In the genomic region with DNA sequence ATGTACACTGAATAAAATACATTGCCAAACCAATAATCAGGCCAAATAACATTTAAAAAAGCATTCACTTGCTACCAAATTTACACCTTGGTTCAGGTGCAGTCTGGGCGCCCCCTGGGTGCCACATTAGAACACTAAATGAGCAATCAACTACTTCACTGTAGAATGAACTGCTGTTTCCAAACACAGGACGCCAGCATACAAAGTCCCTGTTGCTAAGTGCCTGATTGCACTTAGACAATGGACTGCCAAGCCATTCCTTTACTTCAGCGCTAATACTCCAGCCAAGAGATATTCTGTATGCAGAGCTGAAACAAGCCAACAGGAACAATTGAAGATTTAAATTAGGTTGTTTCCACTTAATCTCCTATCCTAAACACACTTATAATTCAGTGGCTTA, we compare ENCODE assay signal across 16 mouse cellular contexts.
DNase-seq lines count a peak whose midpoint lies in the region; ATAC-seq lines count a peak whose summit lies in the region.
"Had no signal": no experiment of that assay in that cellular context is flagged by ENCODE, and none has a peak within 500 bp of the region (broad histone marks: within the 10 kb centered on the region; RNA-seq: fewer than 3 reads in every experiment).

No protein-coding gene starts in this region.

- no peaks in the 10 kb centered on the region for H3K4me1 ChIP-seq in hindbrain, embryonic 11.5 days (replicated peaks; ENCODE audit: control insufficient read depth, insufficient read depth, low read length)
- H3K4me1 ChIP-seq in hindbrain, embryonic 10.5 days (replicated peaks): 0 out of 2 replicates have a peak, but pooled peaks cover 6% of the 10 kb centered on the region
- H3K4me1 ChIP-seq in forebrain, embryonic 14.5 days (ENCODE audit: control insufficient read depth, insufficient read depth, low read length): no peaks in the 10 kb centered on the region
- no peaks in the 10 kb centered on the region for H3K4me1 ChIP-seq in limb, embryonic 10.5 days
- H3K4me1 ChIP-seq: embryonic facial prominence, embryonic 12.5 days had no signal

- H3K36me3 ChIP-seq in hindbrain, embryonic 11.5 days (ENCODE audit: control insufficient read depth, insufficient read depth, low read length): no peaks in the 10 kb centered on the region
- no peaks in the 10 kb centered on the region for H3K36me3 ChIP-seq in hindbrain, embryonic 10.5 days
- no peaks in the 10 kb centered on the region for H3K36me3 ChIP-seq in forebrain, embryonic 14.5 days (ENCODE audit: control insufficient read depth, insufficient read depth, low read length)
- H3K36me3 ChIP-seq in limb, embryonic 10.5 days: no peaks in the 10 kb centered on the region
- H3K36me3 ChIP-seq: embryonic facial prominence, embryonic 12.5 days had no signal

- 31% methylated on average over 3 of the region's 3 CpGs for WGBS in hindbrain, embryonic 11.5 days
- WGBS in hindbrain, embryonic 10.5 days: 38% methylated on average over 3 of the region's 3 CpGs
- 10% methylated on average over 3 of the region's 3 CpGs for WGBS in forebrain, embryonic 14.5 days
- 71% methylated on average over 3 of the region's 3 CpGs for WGBS in limb, embryonic 10.5 days

- no peak overlapping the region for H3K27ac ChIP-seq in hindbrain, embryonic 11.5 days (ENCODE audit: low read depth, low read length)
- no peak overlapping the region for H3K27ac ChIP-seq in hindbrain, embryonic 10.5 days
- H3K27ac ChIP-seq in forebrain, embryonic 14.5 days (ENCODE audit: low read depth, low read length): no peak overlapping the region
- H3K27ac ChIP-seq in limb, embryonic 10.5 days: no peak overlapping the region
- H3K27ac ChIP-seq: embryonic facial prominence, embryonic 12.5 days; liver, embryonic 14.5 days had no signal

- no peaks in the 10 kb centered on the region for H3K9me3 ChIP-seq in hindbrain, embryonic 11.5 days (ENCODE audit: control insufficient read depth, low read length)
- H3K9me3 ChIP-seq in hindbrain, embryonic 10.5 days: no peaks in the 10 kb centered on the region
- H3K9me3 ChIP-seq in forebrain, embryonic 14.5 days (replicated peaks; ENCODE audit: control insufficient read depth, low read length): no peaks in the 10 kb centered on the region
- no peaks in the 10 kb centered on the region for H3K9me3 ChIP-seq in limb, embryonic 10.5 days (replicated peaks)
- H3K9me3 ChIP-seq: embryonic facial prominence, embryonic 12.5 days had no signal

- ATAC-seq in hindbrain, embryonic 11.5 days (ENCODE audit: low FRiP score): no peak; the same call in 1 of the 2 replicates
- ATAC-seq in forebrain, embryonic 14.5 days: peak; percentile 62; the same call in 1 of the 2 replicates

- no peaks in the 10 kb centered on the region for H3K27me3 ChIP-seq in hindbrain, embryonic 11.5 days (ENCODE audit: control insufficient read depth, insufficient read depth, low read length)
- H3K27me3 ChIP-seq in hindbrain, embryonic 10.5 days (ENCODE audit: insufficient read depth, poor library complexity, severe bottlenecking): no peaks in the 10 kb centered on the region
- H3K27me3 ChIP-seq in forebrain, embryonic 14.5 days (replicated peaks; ENCODE audit: control insufficient read depth, insufficient read depth, low read length): 0 out of 2 replicates have a peak, but pooled peaks cover 3% of the 10 kb centered on the region
- H3K27me3 ChIP-seq in limb, embryonic 10.5 days (ENCODE audit: low read depth, poor library complexity, severe bottlenecking): no peaks in the 10 kb centered on the region
- H3K27me3 ChIP-seq: embryonic facial prominence, embryonic 12.5 days had no signal

- DNase-seq in hindbrain, embryonic 11.5 days (ENCODE audit: low spot score): peak; percentile 6
- no peak for DNase-seq in hindbrain, embryonic 10.5 days (ENCODE audit: low spot score)
- peak; percentile 14 for DNase-seq in R1 (ENCODE audit: low read depth, low spot score)
- DNase-seq in forebrain, embryonic 14.5 days (ENCODE audit: low spot score): peak; percentile 62
- peak; percentile 2 for DNase-seq in mesoderm, embryonic 11.5 days (ENCODE audit: low read depth, low spot score)
- no peak for DNase-seq in limb, embryonic 10.5 days (ENCODE audit: low spot score)
- no peak for DNase-seq in spleen, postnatal 4 days (ENCODE audit: low spot score in 2 of 2)
- DNase-seq in cerebellum, postnatal 36 days: no peak
- DNase-seq: cerebellum, adult 18-20 months; gastrocnemius, postnatal 25 days; kidney, adult 9 months; lung, postnatal 14 days; thymus, adult 2 months had no signal

- H3K9ac ChIP-seq in hindbrain, embryonic 11.5 days (ENCODE audit: low read depth, low read length): no peak overlapping the region
- no peak overlapping the region for H3K9ac ChIP-seq in forebrain, embryonic 14.5 days (ENCODE audit: low read length)
- H3K9ac ChIP-seq: embryonic facial prominence, embryonic 12.5 days; liver, embryonic 14.5 days had no signal

- no peak overlapping the region for H3K4me3 ChIP-seq in hindbrain, embryonic 11.5 days (ENCODE audit: low read depth, low read length)
- no peak overlapping the region for H3K4me3 ChIP-seq in hindbrain, embryonic 10.5 days
- H3K4me3 ChIP-seq in forebrain, embryonic 14.5 days (ENCODE audit: low read depth, low read length): no peak overlapping the region
- H3K4me3 ChIP-seq in limb, embryonic 10.5 days: no peak overlapping the region
- H3K4me3 ChIP-seq: embryonic facial prominence, embryonic 12.5 days had no signal

- H3K4me2 ChIP-seq in hindbrain, embryonic 11.5 days (replicated peaks; ENCODE audit: low read depth, low read length): no peak overlapping the region
- H3K4me2 ChIP-seq in forebrain, embryonic 14.5 days (ENCODE audit: low read length): no peak overlapping the region
- H3K4me2 ChIP-seq: embryonic facial prominence, embryonic 12.5 days; heart, embryonic 11.5 days had no signal

Comparison
In these comparisons a context has a peak if more than half of its experiments do, and no peak if none do; other contexts are left out.
1. DNase-seq: peak in hindbrain, embryonic 11.5 days (single experiment), R1 (single experiment), forebrain, embryonic 14.5 days (single experiment) and mesoderm, embryonic 11.5 days (single experiment); none in hindbrain, embryonic 10.5 days (single experiment), limb, embryonic 10.5 days (single experiment), spleen, postnatal 4 days (0 of 2) and cerebellum, postnatal 36 days (0 of 2).